Mouse (Mus musculus) stomach, embryonic 15.5 days (tissue): ENCODE results near the gene Flnb. TPM values are rescaled to one million over a fixed set of nuclear protein-coding genes. Genes with fewer than 3 reads are reported as not detected.

ENCODE experiments used
- ATAC-seq: fragments of 200-750 bp; cut with Nextera tagmentation; 2 replicates; pipeline ENCODE4 v1.8.0; 2017; ENCODE audit warnings: low read depth, moderate number of reproducible peaks, moderate TSS enrichment; ENCODE audit not compliant: insufficient read depth, low FRiP score
- H3K27ac ChIP-seq: fragments of 300-500 bp; sonication (generic); 2 replicates; pipeline ENCODE4 v1.5.1; 2015; ENCODE audit warnings: mild to moderate bottlenecking, inconsistent platforms
- H3K27me3 ChIP-seq: fragments of 300-500 bp; sonication (generic); replicated peaks from 2 replicates; pipeline ENCODE4 v1.6.1; 2015; ENCODE audit warnings: inconsistent platforms
- H3K36me3 ChIP-seq: fragments of 300-500 bp; sonication (generic); 2 replicates; pipeline ENCODE4 v1.6.1; 2015; ENCODE audit warnings: inconsistent platforms
- H3K4me1 ChIP-seq: fragments of 300-500 bp; sonication (generic); 2 replicates; pipeline ENCODE4 v1.6.1; 2015; ENCODE audit warnings: inconsistent platforms
- H3K4me2 ChIP-seq: fragments of 300-500 bp; sonication (generic); 2 replicates; pipeline ENCODE4 v1.6.1; 2015; ENCODE audit warnings: mild to moderate bottlenecking, inconsistent platforms
- H3K4me3 ChIP-seq: fragments of 300-500 bp; sonication (generic); replicated peaks from 2 replicates; pipeline ENCODE4 v1.5.1; 2015; ENCODE audit warnings: inconsistent platforms
- H3K9ac ChIP-seq: fragments of 300-500 bp; sonication (generic); 2 replicates; pipeline ENCODE4 v1.6.1; 2015; ENCODE audit warnings: inconsistent platforms
- H3K9me3 ChIP-seq: fragments of 300-500 bp; sonication (generic); 2 replicates; pipeline ENCODE4 v1.6.1; 2016; ENCODE audit warnings: inconsistent platforms
- WGBS: fragments of 180-500 bp; shearing (Covaris S2); methylation state at CpG from one replicate; pipeline ENCODE4 v1.1.7; 2015; 5-methylcytosine and 5-hydroxymethylcytosine counted together
- polyA plus RNA-seq: library from polyadenylated mRNA; unstranded; fragments of >200 nt; fragmentation: Nextera tagmentation; extraction: Ambion mirVana; gene quantifications from 2 replicates; pipeline ENCODE4 v1.2.1, GENCODE M21; 2015

The Flnb gene
- polyA plus RNA-seq, 1 experiment from 2014 or later: 17.4 TPM

DNA sequence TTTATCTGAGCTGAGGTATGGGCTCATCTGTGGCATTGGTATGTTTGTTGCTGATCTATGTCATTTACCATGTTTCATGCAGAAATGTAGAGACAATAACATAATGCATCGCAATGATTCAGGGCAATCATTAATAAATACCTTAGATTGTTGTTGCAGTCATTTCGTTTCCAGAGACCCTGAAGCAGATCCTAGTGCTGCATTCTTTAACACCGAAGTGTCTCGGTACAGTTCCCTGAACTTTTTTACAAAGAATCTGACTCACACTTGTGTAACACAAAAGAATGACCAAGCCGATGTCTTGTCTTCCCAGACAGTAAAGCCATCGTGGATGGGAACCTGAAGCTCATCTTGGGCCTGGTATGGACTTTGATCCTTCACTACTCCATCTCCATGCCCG, 49.5 kb downstream of the Flnb start:
- Histone ChIP-seq H3K4me1 (peaks cover 15% of the 10 kb centered on the region), H3K27me3 (no peaks in the 10 kb centered on the region), H3K9ac (no peak overlapping the region), H3K4me2 (no peak overlapping the region), H3K4me3 (no peak overlapping the region), H3K9me3 (no peaks in the 10 kb centered on the region), H3K27ac (no peak overlapping the region), H3K36me3 (peaks cover 11% of the 10 kb centered on the region)
- WGBS: 90% methylated on average over 7 of the region's 7 CpGs
- no peak for ATAC-seq

- WGBS: 67% methylated on average over 3 of the region's 3 CpGs
Observed at GRCm38 (mm10) chr14:7867841-7868240, 50.1 kb downstream of the Flnb start.

GRCm38 (mm10) chr14:7869796-7870195, 52.0 kb downstream of the Flnb start:
- Histone ChIP-seq H3K36me3 (peaks cover 17% of the 10 kb centered on the region), H3K4me3 (no peak overlapping the region), H3K4me1 (no peaks in the 10 kb centered on the region), H3K27ac (no peak overlapping the region), H3K27me3 (no peaks in the 10 kb centered on the region), H3K4me2 (no peak overlapping the region), H3K9ac (no peak overlapping the region), H3K9me3 (no peaks in the 10 kb centered on the region)
- WGBS: 84% methylated on average over 6 of the region's 6 CpGs
- no peak for ATAC-seq

More at GRCm38 (mm10) chr14:7867841-7868240, 50.1 kb downstream of the Flnb start:
- Histone ChIP-seq H3K9me3 (no peaks in the 10 kb centered on the region), H3K4me2 (no peak overlapping the region), H3K27me3 (no peaks in the 10 kb centered on the region), H3K4me3 (no peak overlapping the region), H3K4me1 (peaks cover 15% of the 10 kb centered on the region), H3K27ac (no peak overlapping the region), H3K9ac (no peak overlapping the region), H3K36me3 (peaks cover 11% of the 10 kb centered on the region)
- no peak for ATAC-seq

GRCm38 (mm10) chr14:7873552-7873951, 55.8 kb downstream of the Flnb start:
- Histone ChIP-seq H3K36me3 (peaks cover 14% of the 10 kb centered on the region; the same call in 1 of the 2 replicates), H3K9me3 (no peaks in the 10 kb centered on the region), H3K9ac (no peak overlapping the region), H3K27ac (no peak overlapping the region), H3K27me3 (no peaks in the 10 kb centered on the region), H3K4me2 (no peak overlapping the region), H3K4me3 (no peak overlapping the region), H3K4me1 (no peaks in the 10 kb centered on the region)
- 73% methylated on average over 2 of the region's 2 CpGs for WGBS
- no peak for ATAC-seq

GRCm38 (mm10) chr14:7874495-7874894, 56.7 kb downstream of the Flnb start:
- Histone ChIP-seq H3K36me3 (peaks cover 14% of the 10 kb centered on the region; the same call in 1 of the 2 replicates), H3K27me3 (no peaks in the 10 kb centered on the region), H3K9me3 (no peaks in the 10 kb centered on the region), H3K4me2 (no peak overlapping the region), H3K9ac (no peak overlapping the region), H3K27ac (no peak overlapping the region), H3K4me1 (no peaks in the 10 kb centered on the region), H3K4me3 (no peak overlapping the region)
- WGBS: 71% methylated on average over 4 of the region's 4 CpGs
- ATAC-seq: no peak

- WGBS: 71% methylated on average over 2 of the region's 2 CpGs
Observed at GRCm38 (mm10) chr14:7877957-7878356, 60.2 kb downstream of the Flnb start.

GRCm38 (mm10) chr14:7880389-7880788, 62.6 kb downstream of the Flnb start:
- H3K27me3 ChIP-seq: no peaks in the 10 kb centered on the region
- no peaks in the 10 kb centered on the region for H3K4me1 ChIP-seq
- ATAC-seq: no peak
- peaks cover 17% of the 10 kb centered on the region for H3K36me3 ChIP-seq
- H3K4me3 ChIP-seq: no peak overlapping the region
- no peaks in the 10 kb centered on the region for H3K9me3 ChIP-seq
- WGBS: 86% methylated on average over 6 of the region's 6 CpGs
- H3K4me2 ChIP-seq: no peak overlapping the region
- no peak overlapping the region for H3K27ac ChIP-seq
- H3K9ac ChIP-seq: no peak overlapping the region

More at GRCm38 (mm10) chr14:7877957-7878356, 60.2 kb downstream of the Flnb start:
- no peak overlapping the region for H3K9ac ChIP-seq
- H3K4me1 ChIP-seq: no peaks in the 10 kb centered on the region
- no peak for ATAC-seq
- H3K4me3 ChIP-seq: no peak overlapping the region
- no peak overlapping the region for H3K4me2 ChIP-seq
- peaks cover 7% of the 10 kb centered on the region; the same call in 1 of the 2 replicates for H3K36me3 ChIP-seq
- no peaks in the 10 kb centered on the region for H3K9me3 ChIP-seq
- H3K27ac ChIP-seq: no peak overlapping the region
- no peaks in the 10 kb centered on the region for H3K27me3 ChIP-seq

DNA sequence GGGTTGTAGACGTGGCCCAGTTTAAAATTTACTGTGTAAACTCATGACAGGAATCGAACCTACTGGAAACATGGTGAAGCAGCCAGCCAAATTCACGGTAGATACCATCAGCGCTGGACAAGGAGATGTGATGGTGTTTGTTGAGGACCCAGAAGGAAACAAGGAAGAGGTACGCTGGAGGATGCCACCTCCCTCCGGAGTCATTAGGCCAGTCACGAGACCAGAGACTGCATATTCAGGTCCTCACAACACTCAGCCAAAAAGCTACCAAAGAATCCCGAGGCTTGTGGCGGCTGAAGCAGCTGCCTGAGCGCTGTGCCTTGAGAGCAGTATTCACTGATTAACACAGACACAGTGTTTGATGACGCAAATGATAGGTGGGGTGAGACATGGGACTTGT, 63.8 kb downstream of the Flnb start:
- H3K9ac ChIP-seq: no peak overlapping the region
- no peaks in the 10 kb centered on the region for H3K27me3 ChIP-seq
- H3K4me3 ChIP-seq: no peak overlapping the region
- no peaks in the 10 kb centered on the region for H3K9me3 ChIP-seq
- H3K27ac ChIP-seq: no peak overlapping the region
- no peak for ATAC-seq
- peaks cover 17% of the 10 kb centered on the region for H3K36me3 ChIP-seq
- H3K4me2 ChIP-seq: no peak overlapping the region
- WGBS: 88% methylated on average over 11 of the region's 11 CpGs
- no peaks in the 10 kb centered on the region for H3K4me1 ChIP-seq

DNA sequence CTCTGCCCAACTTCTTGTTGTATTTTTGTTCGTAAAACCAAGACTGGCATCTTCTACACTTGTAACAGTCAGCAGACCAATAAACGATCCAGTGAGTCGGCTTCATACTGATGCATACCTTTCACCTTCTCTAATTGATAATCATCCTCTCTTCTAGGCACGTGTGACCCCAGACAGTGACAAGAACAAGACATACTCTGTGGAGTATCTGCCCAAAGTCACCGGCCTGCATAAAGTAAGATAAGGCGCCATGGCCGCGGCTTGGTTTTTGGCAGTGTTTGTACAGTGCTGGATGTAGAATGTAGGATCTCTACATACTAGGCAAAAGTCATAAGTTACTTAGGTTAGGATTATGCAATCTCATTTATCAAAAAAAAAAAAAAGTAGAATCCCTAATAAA, 64.3 kb downstream of the Flnb start:
- Histone ChIP-seq H3K4me2 (no peak overlapping the region), H3K36me3 (peaks cover 17% of the 10 kb centered on the region), H3K9me3 (no peaks in the 10 kb centered on the region), H3K27ac (no peak overlapping the region), H3K9ac (no peak overlapping the region), H3K4me1 (no peaks in the 10 kb centered on the region), H3K4me3 (no peak overlapping the region), H3K27me3 (no peaks in the 10 kb centered on the region)
- 85% methylated on average over 8 of the region's 8 CpGs for WGBS
- ATAC-seq: no peak

DNA sequence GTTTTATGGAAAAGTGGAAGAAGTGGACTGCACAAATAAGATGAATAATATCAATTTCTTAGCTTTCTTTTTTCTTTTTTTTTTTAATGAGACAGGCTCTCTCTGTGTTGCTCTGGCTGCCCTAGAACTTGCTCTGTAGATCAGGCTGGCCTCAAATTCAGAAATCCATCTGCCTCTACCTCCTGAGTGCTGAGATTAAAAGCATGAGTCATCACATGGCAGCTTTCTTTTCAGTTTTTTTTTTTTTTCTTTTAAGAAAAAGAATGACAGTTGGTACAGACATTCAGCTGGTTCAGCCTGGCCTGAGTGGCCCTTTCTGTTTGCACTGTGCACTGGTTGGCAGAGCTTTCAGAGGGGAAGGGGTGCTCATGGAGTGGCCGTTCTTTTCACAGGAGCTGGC, 66.4 kb downstream of the Flnb start:
- Histone ChIP-seq H3K9me3 (no peaks in the 10 kb centered on the region), H3K9ac (no peak overlapping the region), H3K4me3 (no peak overlapping the region), H3K4me2 (no peak overlapping the region), H3K4me1 (peaks cover 9% of the 10 kb centered on the region; the same call in 1 of the 2 replicates), H3K27me3 (no peaks in the 10 kb centered on the region), H3K36me3 (peaks cover 17% of the 10 kb centered on the region), H3K27ac (no peak overlapping the region)
- no peak for ATAC-seq
- 79% methylated on average over 1 of the region's 1 CpGs for WGBS

- no peak for ATAC-seq
- Histone ChIP-seq H3K36me3 (peaks cover 17% of the 10 kb centered on the region), H3K27ac (no peak overlapping the region), H3K27me3 (no peaks in the 10 kb centered on the region), H3K4me2 (no peak overlapping the region), H3K9me3 (no peaks in the 10 kb centered on the region), H3K4me1 (peaks cover 9% of the 10 kb centered on the region; the same call in 1 of the 2 replicates), H3K4me3 (no peak overlapping the region), H3K9ac (no peak overlapping the region)
- 91% methylated on average over 4 of the region's 4 CpGs for WGBS
Observed at GRCm38 (mm10) chr14:7884841-7885240, 67.1 kb downstream of the Flnb start.

- Histone ChIP-seq H3K9me3 (no peaks in the 10 kb centered on the region), H3K27ac (no peak overlapping the region), H3K4me3 (no peak overlapping the region), H3K36me3 (peaks cover 17% of the 10 kb centered on the region), H3K27me3 (no peaks in the 10 kb centered on the region), H3K9ac (no peak overlapping the region), H3K4me1 (peaks cover 9% of the 10 kb centered on the region; the same call in 1 of the 2 replicates), H3K4me2 (no peak overlapping the region)
- 91% methylated on average over 9 of the region's 9 CpGs for WGBS
- ATAC-seq: no peak
Observed at GRCm38 (mm10) chr14:7885540-7885939, 67.8 kb downstream of the Flnb start.

GRCm38 (mm10) chr14:7886008-7886407, 68.3 kb downstream of the Flnb start:
- H3K36me3 ChIP-seq: peaks cover 20% of the 10 kb centered on the region
- WGBS: 82% methylated on average over 6 of the region's 6 CpGs

More at GRCm38 (mm10) chr14:7886008-7886407, 68.3 kb downstream of the Flnb start:
- no peak overlapping the region for H3K27ac ChIP-seq
- no peak for ATAC-seq
- no peak overlapping the region for H3K9ac ChIP-seq
- no peak overlapping the region for H3K4me3 ChIP-seq
- H3K27me3 ChIP-seq: no peaks in the 10 kb centered on the region
- no peaks in the 10 kb centered on the region for H3K9me3 ChIP-seq
- no peak overlapping the region for H3K4me2 ChIP-seq
- peaks cover 9% of the 10 kb centered on the region; the same call in 1 of the 2 replicates for H3K4me1 ChIP-seq
